Mouse (Mus musculus) lung, postnatal 0 days (tissue): ENCODE data around the gene Rhof. TPM values are rescaled to one million over a fixed set of nuclear protein-coding genes. Genes with fewer than 3 reads are reported as not detected.
"Not testable (repeated sequence)": the region's sequence is repeated elsewhere in the genome, so short reads cannot be mapped to it uniquely, and the experiment has no call there.

Source experiments
- ATAC-seq: fragments of 200-750 bp; cut with Nextera tagmentation; 2 replicates; pipeline ENCODE4 v1.8.0; 2017; ENCODE audit warnings: moderate library complexity
- DNase-seq: peaks from one replicate; pipeline ENCODE4 v3.0.0-alpha.2; 2016; ENCODE audit warnings: low spot score
- H3K27ac ChIP-seq: fragments of 300-500 bp; sonication (generic); 2 replicates; pipeline ENCODE4 v1.5.1; 2014; ENCODE audit warnings: antibody characterized with exemption, mild to moderate bottlenecking, low read length, mixed read lengths
- H3K27me3 ChIP-seq: fragments of 300-500 bp; sonication (generic); replicated peaks from 2 replicates; pipeline ENCODE4 v1.6.1; 2014; ENCODE audit warnings: low read length, mixed read lengths; ENCODE audit not compliant: insufficient read depth
- H3K36me3 ChIP-seq: fragments of 300-500 bp; sonication (generic); 2 replicates; pipeline ENCODE4 v1.6.1; 2014; ENCODE audit warnings: low read length, mixed read lengths; ENCODE audit not compliant: insufficient read depth
- H3K4me1 ChIP-seq: fragments of 300-500 bp; sonication (generic); 2 replicates; pipeline ENCODE4 v1.6.1; 2014; ENCODE audit warnings: antibody characterized with exemption, low read depth, low read length, mixed read lengths; ENCODE audit not compliant: insufficient read depth
- H3K4me2 ChIP-seq: fragments of 300-500 bp; sonication (generic); replicated peaks from 2 replicates; pipeline ENCODE4 v1.6.1; 2014; ENCODE audit warnings: low read depth, mild to moderate bottlenecking, low read length, moderate library complexity, mixed read lengths
- H3K4me3 ChIP-seq: fragments of 300-500 bp; sonication (generic); 2 replicates; pipeline ENCODE4 v1.5.1; 2014; ENCODE audit warnings: low read depth, low read length
- H3K9ac ChIP-seq: fragments of 300-500 bp; sonication (generic); replicated peaks from 2 replicates; pipeline ENCODE4 v1.6.1; 2014; ENCODE audit warnings: low read depth, mild to moderate bottlenecking
- H3K9me3 ChIP-seq: fragments of 300-500 bp; sonication (generic); 2 replicates; pipeline ENCODE4 v1.6.1; 2016; ENCODE audit warnings: low read length, mixed read lengths
- CTCF ChIP-seq: IDR thresholded peaks from 2 replicates; pipeline ENCODE4 v1.5.1; 2016; ENCODE audit warnings: antibody characterized with exemption, mild to moderate bottlenecking
- EP300 ChIP-seq: IDR thresholded peaks from 2 replicates; pipeline ENCODE4 v1.6.1; 2016; ENCODE audit warnings: antibody characterized with exemption, mild to moderate bottlenecking, control low read depth
- WGBS: fragments of 180-500 bp; shearing (Covaris S2); extraction: QIAGEN DNeasy Blood & Tissue Kit; methylation state at CpG from one replicate; pipeline ENCODE4 v1.1.7; 2014; 5-methylcytosine and 5-hydroxymethylcytosine counted together
- polyA plus RNA-seq: library from polyadenylated mRNA; unstranded; fragments of >200 nt; fragmentation: Nextera tagmentation; extraction: Ambion mirVana; gene quantifications from 2 replicates; pipeline ENCODE4 v1.2.1, GENCODE M21; 2015

Rhof gene
- polyA plus RNA-seq, 1 experiment from 2014 or later: 12.4 TPM

DNA sequence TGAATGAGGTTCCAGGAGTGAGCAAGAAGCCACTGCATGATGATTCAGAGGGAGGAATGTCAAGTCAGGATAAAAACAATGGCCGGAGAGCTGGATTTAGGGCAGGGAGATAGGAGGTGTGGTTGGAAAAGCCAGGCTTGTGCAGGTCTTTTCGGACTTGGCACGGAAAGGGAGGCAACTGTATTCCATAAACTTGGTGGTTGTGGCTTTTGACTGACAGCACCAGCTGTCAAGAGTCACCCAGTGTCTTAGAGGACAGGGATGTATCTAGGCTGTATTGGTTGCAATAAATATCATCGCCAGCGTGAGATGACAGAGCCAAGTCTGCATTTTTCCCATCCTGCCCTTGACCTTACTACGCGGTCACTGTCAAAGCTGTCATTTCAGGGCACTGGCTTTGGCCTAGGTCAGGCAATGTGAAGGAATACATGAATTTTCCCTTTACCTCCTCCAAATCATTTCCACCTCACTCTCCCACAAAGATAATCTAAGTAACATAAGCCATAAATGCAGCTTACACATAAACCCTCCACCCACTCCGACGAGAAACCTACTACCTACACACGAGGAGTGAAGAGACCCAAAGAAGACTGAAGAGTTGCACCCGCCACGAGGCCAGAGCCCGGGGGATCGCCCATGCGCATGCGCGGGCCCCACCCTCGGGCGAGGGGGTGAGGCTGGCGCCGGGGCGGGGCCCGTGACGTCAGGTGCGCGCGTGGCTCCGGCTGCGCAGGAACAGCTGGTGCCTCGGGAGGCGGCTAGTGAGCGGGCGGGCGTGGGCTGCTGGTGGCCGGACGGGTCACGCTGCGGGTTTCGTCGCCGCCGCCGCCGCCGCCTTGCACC is 56.7 kb downstream of the Rhof start:
- H3K4me1 ChIP-seq: peaks cover 8% of the 10 kb centered on the region; the same call in 1 of the 2 replicates
- DNase-seq (peak; percentile 95), ATAC-seq (peak; percentile 97)
- H3K27me3 ChIP-seq: no peaks in the 10 kb centered on the region
- H3K9ac ChIP-seq: peak overlapping the region; percentile 76
- WGBS: 6% methylated on average over 34 of the region's 45 CpGs
- peak overlapping the region; percentile 100 for H3K4me2 ChIP-seq
- H3K27ac ChIP-seq: peak overlapping the region; percentile 69
- TF ChIP-seq CTCF (no peak), EP300 (no peak)
- peak overlapping the region; percentile 69 for H3K4me3 ChIP-seq
- no peaks in the 10 kb centered on the region for H3K9me3 ChIP-seq
- H3K36me3 ChIP-seq: no peaks in the 10 kb centered on the region

DNA sequence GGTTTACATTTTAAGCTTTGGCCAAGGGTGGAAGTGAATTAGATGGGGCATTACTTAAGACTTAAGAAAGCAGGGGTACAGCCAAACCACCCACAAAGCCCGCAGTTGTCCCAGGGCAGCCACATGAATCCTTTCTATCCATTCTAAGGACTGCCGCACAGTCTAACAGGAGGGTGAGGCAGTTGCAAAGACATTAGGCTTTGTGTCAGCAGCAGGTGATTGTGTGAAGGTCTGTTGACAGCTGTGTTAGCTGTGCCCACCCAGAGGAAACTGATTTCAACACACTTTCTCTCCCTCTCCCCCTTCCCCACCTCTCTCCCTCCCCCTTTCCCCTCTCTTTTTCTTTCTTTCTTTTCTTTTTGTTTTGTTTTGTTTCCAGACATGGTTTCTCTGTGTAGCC is 63.8 kb downstream of the Rhof start:
- Histone ChIP-seq H3K36me3 (no peaks in the 10 kb centered on the region), H3K4me3 (no peak overlapping the region), H3K9me3 (no peaks in the 10 kb centered on the region), H3K9ac (no peak overlapping the region), H3K4me1 (no peaks in the 10 kb centered on the region), H3K4me2 (no peak overlapping the region), H3K27me3 (no peaks in the 10 kb centered on the region), H3K27ac (no peak overlapping the region)
- no peak for TF ChIP-seq CTCF
- no peak for TF ChIP-seq EP300
- ATAC-seq (no peak), DNase-seq (no peak)
- 93% methylated on average over 2 of the region's 2 CpGs for WGBS

DNA sequence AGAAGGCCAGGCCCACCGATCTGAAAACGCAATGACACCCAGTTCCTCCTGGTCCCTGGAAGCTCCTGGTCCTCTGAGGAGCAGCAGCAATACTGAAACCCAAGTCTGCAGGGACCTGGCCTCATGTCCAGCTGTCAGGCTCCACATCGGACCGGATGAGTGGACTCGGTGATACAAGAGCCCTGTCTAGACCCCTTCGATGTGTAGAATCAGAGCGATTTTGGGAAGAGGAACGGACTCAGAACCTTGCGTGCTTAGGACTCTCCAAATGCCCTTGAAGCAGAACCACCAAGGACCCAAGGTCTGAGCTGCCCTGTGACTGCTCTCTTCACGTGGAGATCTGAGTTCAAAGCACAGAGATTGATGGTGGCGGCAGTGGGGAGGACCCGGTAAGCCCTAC is 64.4 kb downstream of the Rhof start, which contains the start of gene Tmem120b:
Gene Tmem120b, plus strand, starts transcription at position 301 of the 400 bp plus-strand sequence.
- no peak within 1 kb of the TSS for H3K9ac ChIP-seq
- no peak for TF ChIP-seq CTCF
- no peak for TF ChIP-seq EP300
- H3K9me3 ChIP-seq: no peaks in the 10 kb centered on the region
- WGBS: 89% methylated on average over 12 of the region's 12 CpGs
- ATAC-seq (no peak), DNase-seq (no peak)
- no peak within 1 kb of the TSS for H3K4me3 ChIP-seq
- H3K27ac ChIP-seq: no peak within 1 kb of the TSS
- H3K4me1 ChIP-seq: no peaks in the 10 kb centered on the region
- H3K4me2 ChIP-seq: no peak within 1 kb of the TSS
- H3K27me3 ChIP-seq: no peaks in the 10 kb centered on the region
- no peaks in the 10 kb centered on the region for H3K36me3 ChIP-seq

DNA sequence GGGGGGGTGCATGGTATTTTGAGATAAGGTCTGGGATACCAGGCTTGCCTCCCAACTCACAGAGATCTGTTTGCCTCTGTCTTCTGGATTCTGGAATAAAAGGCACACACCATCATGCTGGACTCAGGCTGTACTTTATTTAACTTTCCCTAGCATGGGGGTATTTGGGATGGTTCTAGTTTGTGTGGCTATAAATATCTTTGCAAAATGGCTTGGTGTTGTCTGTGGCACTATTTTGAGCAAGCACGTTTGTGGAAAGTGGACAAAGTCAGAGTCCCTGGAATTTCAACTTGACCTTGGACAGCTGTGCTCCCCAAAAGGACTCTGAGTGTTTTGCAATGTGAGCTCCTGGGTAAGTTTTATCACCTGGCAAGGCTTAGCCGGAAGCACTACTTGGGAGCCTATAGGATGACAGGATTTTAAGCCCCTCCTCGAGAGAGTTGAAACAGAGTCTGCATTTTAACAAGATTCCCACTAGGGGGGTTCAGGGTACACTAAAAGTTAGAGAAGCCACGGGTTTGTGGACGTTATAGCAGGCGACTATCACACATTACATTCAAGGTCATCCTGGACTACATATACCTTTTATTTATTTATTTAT is 65.0 kb downstream of the Rhof start:
- no peak overlapping the region for H3K4me3 ChIP-seq
- H3K36me3 ChIP-seq: no peaks in the 10 kb centered on the region
- TF ChIP-seq EP300: 0 out of 2 replicates have a peak, but pooled peaks have one; percentile 20
- peak; percentile 62 for TF ChIP-seq CTCF
- no peaks in the 10 kb centered on the region for H3K27me3 ChIP-seq
- no peak overlapping the region for H3K4me2 ChIP-seq
- 6% methylated on average over 6 of the region's 6 CpGs for WGBS
- no peaks in the 10 kb centered on the region for H3K4me1 ChIP-seq
- no peak overlapping the region for H3K9ac ChIP-seq
- peak; percentile 91 for DNase-seq
- no peaks in the 10 kb centered on the region for H3K9me3 ChIP-seq
- H3K27ac ChIP-seq: no peak overlapping the region
- peak; percentile 81 for ATAC-seq

DNA sequence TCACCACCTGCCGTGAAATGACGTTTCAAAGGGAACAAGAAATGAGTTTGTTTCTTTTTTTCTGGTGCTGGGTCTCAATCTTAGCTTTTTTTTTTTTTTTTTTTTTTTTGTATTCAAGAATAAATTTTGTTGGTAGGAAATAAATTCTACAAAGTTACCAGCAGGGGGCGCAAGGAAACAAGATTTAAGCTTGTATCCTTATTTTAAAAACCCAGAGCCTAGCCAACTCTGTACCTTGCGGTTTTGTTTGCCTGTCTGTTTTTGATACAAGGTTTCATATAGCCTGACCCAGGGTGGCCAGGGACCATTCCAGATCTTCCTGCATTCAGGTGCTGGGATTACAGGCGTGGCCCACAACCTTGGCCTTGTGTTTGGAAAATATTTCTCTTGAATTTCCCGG is 68.3 kb downstream of the Rhof start:
- Histone ChIP-seq H3K9ac (no peak overlapping the region), H3K36me3 (no peaks in the 10 kb centered on the region), H3K9me3 (no peaks in the 10 kb centered on the region), H3K4me3 (no peak overlapping the region), H3K4me1 (peaks cover 4% of the 10 kb centered on the region; the same call in 1 of the 2 replicates), H3K27me3 (no peaks in the 10 kb centered on the region), H3K4me2 (no peak overlapping the region), H3K27ac (no peak overlapping the region)
- peak; percentile 94 for DNase-seq
- TF ChIP-seq EP300: no peak
- TF ChIP-seq CTCF: peak; percentile 60
- 25% methylated on average over 6 of the region's 6 CpGs for WGBS
- ATAC-seq: no peak

DNA sequence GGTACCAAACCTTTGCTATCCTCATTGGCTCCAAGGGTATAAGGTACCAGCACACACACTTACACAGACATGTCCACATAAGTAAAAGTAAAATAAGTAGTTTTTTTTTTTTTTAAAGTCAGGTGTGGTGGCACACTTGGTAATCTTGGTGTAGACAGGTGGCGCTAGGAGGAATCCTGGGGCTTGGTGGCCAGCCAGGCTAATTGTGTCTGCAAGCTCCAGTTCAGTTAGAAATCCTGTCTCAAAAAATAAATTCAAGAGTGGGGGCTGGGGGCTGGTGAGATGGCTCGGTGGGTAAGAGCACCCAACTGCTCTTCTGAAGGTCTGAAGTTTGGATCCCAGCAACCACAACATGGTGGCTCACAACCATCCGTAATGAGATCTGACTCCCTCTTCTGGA is 69.4 kb downstream of the Rhof start:
- 92% methylated on average over 3 of the region's 3 CpGs for WGBS
- Histone ChIP-seq H3K4me3 (no peak overlapping the region), H3K4me1 (peaks cover 4% of the 10 kb centered on the region; the same call in 1 of the 2 replicates), H3K27ac (no peak overlapping the region), H3K4me2 (no peak overlapping the region), H3K9ac (no peak overlapping the region), H3K27me3 (no peaks in the 10 kb centered on the region), H3K36me3 (no peaks in the 10 kb centered on the region), H3K9me3 (no peaks in the 10 kb centered on the region)
- TF ChIP-seq EP300: no peak
- TF ChIP-seq CTCF: no peak
- ATAC-seq: no peak
- no peak for DNase-seq

DNA sequence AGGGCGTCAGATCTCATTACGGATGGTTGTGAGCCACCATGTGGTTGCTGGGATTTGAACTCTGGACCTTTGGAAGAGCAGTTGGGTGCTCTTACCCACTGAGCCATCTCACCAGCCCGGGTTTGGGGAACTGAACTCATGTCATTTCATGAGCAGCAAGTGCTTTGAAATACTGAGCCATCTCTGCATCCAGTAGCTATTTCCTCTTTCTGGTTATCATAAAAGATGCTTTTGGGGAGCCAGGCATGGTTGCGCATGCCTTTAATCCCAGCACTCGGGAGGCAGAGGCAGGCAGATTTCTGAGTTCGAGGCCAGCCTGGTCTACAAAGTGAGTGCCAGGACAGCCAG is 71.1 kb downstream of the Rhof start:
- not testable (repeated sequence) for H3K4me3 ChIP-seq, H3K9ac ChIP-seq, H3K4me2 ChIP-seq, ATAC-seq, H3K36me3 ChIP-seq, H3K27ac ChIP-seq, H3K27me3 ChIP-seq, DNase-seq, H3K9me3 ChIP-seq, H3K4me1 ChIP-seq
- WGBS: 69% methylated on average over 5 of the region's 6 CpGs
